Mouse (Mus musculus) megakaryocyte-erythroid progenitor cell, adult 5-6 weeks (primary cell): ENCODE results near the gene Lrp4. TPM values are rescaled to one million over a fixed set of nuclear protein-coding genes. Genes with fewer than 3 reads are reported as not detected.
"Not testable (repeated sequence)": the region's sequence is repeated elsewhere in the genome, so short reads cannot be mapped to it uniquely, and the experiment has no call there.

Source experiments
- ATAC-seq: replicated peaks from 2 replicates; pipeline ENCODE4 v1.8.0; 2016; ENCODE audit warnings: mild to moderate bottlenecking, inconsistent platforms; ENCODE audit not compliant: severe bottlenecking, poor library complexity, low FRiP score, low TSS enrichment
- total RNA-seq, 2 experiments: library from RNA; stranded (forward) in 1 of 2; stranded (reverse) in 1 of 2; fragments of 200-1000, 215-1000 nt in 1 of 2; fragments of >200 nt in 1 of 2; fragmentation: Nextera tagmentation in 1 of 2; gene quantifications; 2 replicates each; pipeline ENCODE4 v1.2.3; 2014 to 2017

The Lrp4 gene
- total RNA-seq, 2 experiments from 2014 or later, result not detected

GRCm38 (mm10) chr2:91476841-91477240 is 19.5 kb downstream of the Lrp4 start:
- no peak for ATAC-seq

- no peak for ATAC-seq
Observed at GRCm38 (mm10) chr2:91480399-91480801, 23.1 kb downstream of the Lrp4 start.

GRCm38 (mm10) chr2:91480805-91481514 is 23.6 kb downstream of the Lrp4 start:
- ATAC-seq, result peak; percentile 59; the same call in 1 of the 2 replicates

- no peak for ATAC-seq
Observed at GRCm38 (mm10) chr2:91484698-91485097, 27.4 kb downstream of the Lrp4 start.

GRCm38 (mm10) chr2:91485256-91485655 is 27.9 kb downstream of the Lrp4 start:
- ATAC-seq, result no peak

GRCm38 (mm10) chr2:91487295-91487694 is 30.0 kb downstream of the Lrp4 start:
- not testable (repeated sequence) for ATAC-seq

GRCm38 (mm10) chr2:91492071-91492635 is 34.8 kb downstream of the Lrp4 start:
- no peak for ATAC-seq

GRCm38 (mm10) chr2:91493981-91494380 is 36.7 kb downstream of the Lrp4 start:
- ATAC-seq, result no peak

- no peak for ATAC-seq
Observed at GRCm38 (mm10) chr2:91498093-91498719, 40.9 kb downstream of the Lrp4 start.

GRCm38 (mm10) chr2:91508076-91508475 is 50.8 kb downstream of the Lrp4 start:
- no peak for ATAC-seq

- ATAC-seq, result no peak
Observed at GRCm38 (mm10) chr2:91517186-91517585, 59.9 kb downstream of the Lrp4 start.

- ATAC-seq, result peak; percentile 99
Observed at GRCm38 (mm10) chr2:91526294-91527146, 69.2 kb downstream of the Lrp4 start, which contains the start of gene Ckap5. TSS of gene Ckap5 (plus strand) at chr2:91526762.

- peak; percentile 18 for ATAC-seq
Observed at GRCm38 (mm10) chr2:91527147-91527486, 69.8 kb downstream of the Lrp4 start.

- ATAC-seq, result peak; percentile 100
Observed at GRCm38 (mm10) chr2:91537588-91538205, 80.4 kb downstream of the Lrp4 start.

Other genes with a start within 250 kb of the Lrp4 start
- 16.9 and 32.3 TPM in 2 replicates for gene Ddb2, start 220.5 kb upstream of the Lrp4 start, total RNA-seq (2014; fragmentation: Nextera tagmentation)
- gene Ddb2, start 220.5 kb upstream of the Lrp4 start, total RNA-seq (2017), result 7.8 and 10.3 TPM in 2 replicates
- gene Pacsin3, start 201.6 kb upstream of the Lrp4 start, total RNA-seq (2014; fragmentation: Nextera tagmentation), result 0.25 TPM in 1 of 2 replicates, not detected in the other
- gene Pacsin3, start 201.6 kb upstream of the Lrp4 start, total RNA-seq (2017), result not detected in 2 replicates
- 49.6 and 63.7 TPM in 2 replicates for gene Arfgap2, start 192.5 kb upstream of the Lrp4 start, total RNA-seq (2014; fragmentation: Nextera tagmentation)
- 30.9 and 37.1 TPM in 2 replicates for gene Arfgap2, start 192.5 kb upstream of the Lrp4 start, total RNA-seq (2017)
- gene 1110051M20Rik, start 12.8 kb upstream of the Lrp4 start, total RNA-seq (2014; fragmentation: Nextera tagmentation), result 11.1 and 12.1 TPM in 2 replicates
- 3.1 and 9.3 TPM in 2 replicates for gene 1110051M20Rik, start 12.8 kb upstream of the Lrp4 start, total RNA-seq (2017)
- gene Ckap5, start 69.3 kb downstream of the Lrp4 start, total RNA-seq (2014; fragmentation: Nextera tagmentation), result 84.4 and 87.2 TPM in 2 replicates
- gene Ckap5, start 69.3 kb downstream of the Lrp4 start, total RNA-seq (2017), result 78.2 and 82.4 TPM in 2 replicates
- 0.52 and 0.83 TPM in 2 replicates for gene F2, start 178.9 kb downstream of the Lrp4 start, total RNA-seq (2014; fragmentation: Nextera tagmentation)
- 0.61 TPM in 1 of 2 replicates, not detected in the other for gene F2, start 178.9 kb downstream of the Lrp4 start, total RNA-seq (2017)
- 17.5 and 18.0 TPM in 2 replicates for gene Zfp408, start 192.3 kb downstream of the Lrp4 start, total RNA-seq (2014; fragmentation: Nextera tagmentation)
- 4.9 and 6.7 TPM in 2 replicates for gene Zfp408, start 192.3 kb downstream of the Lrp4 start, total RNA-seq (2017)
- 42.7 and 48.6 TPM in 2 replicates for gene Arhgap1, start 192.3 kb downstream of the Lrp4 start, total RNA-seq (2014; fragmentation: Nextera tagmentation)
- 25.8 and 38.7 TPM in 2 replicates for gene Arhgap1, start 192.3 kb downstream of the Lrp4 start, total RNA-seq (2017)